In genomic region chr10:85954429-85954828, GRCm38 (mm10) we compare ENCODE assay signal across 25 mouse cellular contexts. TPM values are rescaled to one million over a fixed set of nuclear protein-coding genes. Genes with fewer than 3 reads are reported as not detected.
DNase-seq lines count a peak whose midpoint lies in the region; ATAC-seq lines count a peak whose summit lies in the region.
"Had no signal": no experiment of that assay in that cellular context is flagged by ENCODE, and none has a peak within 500 bp of the region (broad histone marks: within the 10 kb centered on the region; RNA-seq: fewer than 3 reads in every experiment).

No protein-coding gene starts in this region.

- H3K4me1 ChIP-seq in lung, embryonic 15.5 days = peaks cover 24% of the 10 kb centered on the region
- peaks cover 4% of the 10 kb centered on the region; the same call in 1 of the 2 replicates for H3K4me1 ChIP-seq in stomach, embryonic 16.5 days (ENCODE audit: control insufficient read depth, insufficient read depth, low read length)

- H3K4me2 ChIP-seq in lung, embryonic 15.5 days = no peak overlapping the region
- H3K4me2 ChIP-seq in stomach, embryonic 16.5 days (ENCODE audit: low read depth, low read length) = no peak overlapping the region
- H3K4me2 ChIP-seq: heart, embryonic 13.5 days; limb, embryonic 13.5 days; liver, embryonic 13.5 days; midbrain, embryonic 11.5 days had no signal

- H3K27ac ChIP-seq in lung, embryonic 15.5 days = peak overlapping the region; percentile 69
- peak overlapping the region; percentile 10; the same call in 1 of the 2 replicates for H3K27ac ChIP-seq in stomach, embryonic 16.5 days (ENCODE audit: low read length)
- H3K27ac ChIP-seq: heart, adult 2 months; heart, embryonic 13.5 days; limb, embryonic 13.5 days; liver, embryonic 13.5 days had no signal

- no peaks in the 10 kb centered on the region for H3K9me3 ChIP-seq in lung, embryonic 15.5 days
- no peaks in the 10 kb centered on the region for H3K9me3 ChIP-seq in stomach, embryonic 16.5 days (replicated peaks; ENCODE audit: control insufficient read depth, low read length)
- H3K9me3 ChIP-seq: heart, embryonic 13.5 days; limb, embryonic 13.5 days; liver, embryonic 13.5 days had no signal

- H3K27me3 ChIP-seq in lung, embryonic 15.5 days = no peaks in the 10 kb centered on the region
- H3K27me3 ChIP-seq in stomach, embryonic 16.5 days (ENCODE audit: control insufficient read depth, insufficient read depth, low read length) = no peaks in the 10 kb centered on the region
- H3K27me3 ChIP-seq: heart, embryonic 13.5 days; limb, embryonic 13.5 days; liver, embryonic 13.5 days had no signal

- peaks cover 45% of the 10 kb centered on the region for H3K36me3 ChIP-seq in lung, embryonic 15.5 days
- H3K36me3 ChIP-seq in stomach, embryonic 16.5 days (ENCODE audit: control insufficient read depth, insufficient read depth, low read length) = peaks cover 16% of the 10 kb centered on the region

- DNase-seq in kidney, postnatal 36 days = peak; percentile 33 to 58
- no peak for DNase-seq in kidney, postnatal 4 days
- DNase-seq in lung, postnatal 14 days = peak; percentile 34
- DNase-seq in layer of hippocampus, postnatal 10 days (ENCODE audit: low spot score in 2 of 2) = no peak
- DNase-seq: adrenal gland, adult 2 months; cerebellum, adult 11-12 months; cerebellum, postnatal 14 days; forebrain, postnatal 0 days; gastrocnemius, postnatal 25 days; heart, adult 2 months; heart, postnatal 14 days; liver, embryonic 13.5 days had no signal

- WGBS in lung, embryonic 15.5 days = 57% methylated on average over 2 of the region's 2 CpGs
- WGBS in stomach, embryonic 16.5 days = 67% methylated on average over 2 of the region's 2 CpGs

- H3K9ac ChIP-seq in lung, embryonic 15.5 days = no peak overlapping the region
- H3K9ac ChIP-seq in stomach, embryonic 16.5 days (ENCODE audit: low read length) = no peak overlapping the region
- H3K9ac ChIP-seq: forebrain, postnatal 0 days; heart, embryonic 13.5 days; limb, embryonic 13.5 days; liver, embryonic 13.5 days had no signal

- 0 out of 2 replicates have a peak, but pooled peaks have one; percentile 33 for ATAC-seq in lung, embryonic 15.5 days (ENCODE audit: borderline replicate concordance, extremely low read depth, low FRiP score, low TSS enrichment)
- ATAC-seq in stomach, embryonic 16.5 days (ENCODE audit: insufficient read depth, low FRiP score) = no peak; the same call in 1 of the 2 replicates
- ATAC-seq in frontal cortex, adult (ENCODE audit: low TSS enrichment) = no peak
- ATAC-seq: forebrain, postnatal 0 days had no signal

- H3K4me3 ChIP-seq in lung, embryonic 15.5 days = no peak overlapping the region
- H3K4me3 ChIP-seq in stomach, embryonic 16.5 days (replicated peaks; ENCODE audit: low read length) = no peak overlapping the region
- H3K4me3 ChIP-seq: heart, adult 2 months; heart, embryonic 13.5 days; limb, embryonic 13.5 days; liver, embryonic 13.5 days had no signal

RNA-seq across cellular contexts. Expression of gene Rtcb, which starts 3.2 kb away (rescaled TPM):
- 194 and 196 TPM in 2 replicates for polyA plus RNA-seq in lung, embryonic 15.5 days (2015; fragmentation: Nextera tagmentation; extraction: Ambion mirVana)
- polyA plus RNA-seq in stomach, embryonic 16.5 days (2015; fragmentation: Nextera tagmentation; extraction: Ambion mirVana) = 164 and 168 TPM in 2 replicates
- 100 to 1,000 TPM; 109 to 117 TPM for total RNA-seq in layer of hippocampus, postnatal 10 days (2021)

RNA-seq across cellular contexts. Expression of gene Ascl4, which starts 26.9 kb away (rescaled TPM):
- polyA plus RNA-seq in lung, embryonic 15.5 days (2015; fragmentation: Nextera tagmentation; extraction: Ambion mirVana) = 0.19 and 0.33 TPM in 2 replicates
- 0.36 and 0.37 TPM in 2 replicates for polyA plus RNA-seq in stomach, embryonic 16.5 days (2015; fragmentation: Nextera tagmentation; extraction: Ambion mirVana)
- under 1 TPM; 0.54 to 0.82 TPM for total RNA-seq in layer of hippocampus, postnatal 10 days (2021)
- total RNA-seq: adrenal gland, adult 2 months; gastrocnemius, postnatal 25 days; heart, adult 2 months; heart, postnatal 14 days; left cerebral cortex, postnatal 25 days; megakaryocyte progenitor cell, adult 5-6 weeks; MEL; neutrophil, adult 5-6 weeks had no signal
- polyA plus RNA-seq: adrenal gland, adult 2 months; C2C12; heart, adult 2 months; liver, embryonic 13.5 days had no signal

RNA-seq across cellular contexts. Expression of gene Prdm4, which starts 37.5 kb away (rescaled TPM):
- 13.8 and 14.1 TPM in 2 replicates for polyA plus RNA-seq in lung, embryonic 15.5 days (2015; fragmentation: Nextera tagmentation; extraction: Ambion mirVana)
- polyA plus RNA-seq in stomach, embryonic 16.5 days (2015; fragmentation: Nextera tagmentation; extraction: Ambion mirVana) = 10.1 and 10.7 TPM in 2 replicates
- 10 to 100 TPM; 30.4 to 34.3 TPM for total RNA-seq in layer of hippocampus, postnatal 10 days (2021)

RNA-seq across cellular contexts. Expression of gene Bpifc, which starts 57.3 kb away (rescaled TPM):
- polyA plus RNA-seq in lung, embryonic 15.5 days (2015; fragmentation: Nextera tagmentation; extraction: Ambion mirVana) = 0.13 and 0.22 TPM in 2 replicates
- 3.0 and 6.3 TPM in 2 replicates for polyA plus RNA-seq in stomach, embryonic 16.5 days (2015; fragmentation: Nextera tagmentation; extraction: Ambion mirVana)
- total RNA-seq in layer of hippocampus, postnatal 10 days (2021) = not detected
- total RNA-seq: gastrocnemius, postnatal 25 days; heart, adult 2 months; heart, postnatal 14 days; left cerebral cortex, postnatal 25 days; MEL; neutrophil, adult 5-6 weeks had no signal
- polyA plus RNA-seq: C2C12; embryonic facial prominence, embryonic 11.5 days; forebrain, embryonic 11.5 days; heart, adult 2 months; heart, embryonic 13.5 days; liver, embryonic 13.5 days had no signal

Comparison
In these comparisons a context has a peak if more than half of its experiments do, and no peak if none do; other contexts are left out.
1. DNase-seq: peak in kidney, postnatal 36 days (2 of 2) and lung, postnatal 14 days (single experiment); none in kidney, postnatal 4 days (0 of 2) and layer of hippocampus, postnatal 10 days (0 of 2).